Mouse (Mus musculus): ENCODE measurements around the gene Ryk. TPM values are rescaled to one million over a fixed set of nuclear protein-coding genes. Genes with fewer than 3 reads are reported as not detected.
"Not testable (repeated sequence)": the region's sequence is repeated elsewhere in the genome, so short reads cannot be mapped to it uniquely, and the experiment has no call there.

The Ryk gene
- polyA plus RNA-seq, 1 experiment from 2014 or later, result 31.1 TPM

DNA sequence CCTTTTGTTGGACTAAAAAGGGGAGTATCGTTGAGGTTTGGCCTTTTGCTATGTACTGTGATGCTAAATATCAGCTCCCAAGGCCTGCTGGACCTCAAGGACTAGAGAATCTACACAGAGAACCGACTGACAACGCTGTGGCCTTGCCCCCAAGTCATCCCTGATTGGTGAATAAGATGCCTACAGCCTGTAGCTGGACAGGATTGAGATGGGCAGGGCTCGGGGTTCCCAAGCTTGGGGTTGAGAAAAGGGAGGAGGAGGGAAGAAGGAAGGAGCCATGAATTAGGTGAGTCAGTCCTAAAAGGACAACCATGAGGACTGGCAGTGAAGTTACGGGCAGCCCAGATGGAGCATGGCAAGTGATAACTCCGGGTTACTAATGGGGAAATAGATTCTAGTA is 65.2 kb downstream of the Ryk start:
- WGBS, result 87% methylated on average over 6 of the region's 6 CpGs
- H3K9ac ChIP-seq (ENCODE audit: low read depth, low read length), result no peak overlapping the region
- H3K27me3 ChIP-seq (replicated peaks; ENCODE audit: control insufficient read depth, insufficient read depth, low read length), result no peaks in the 10 kb centered on the region
- no peak overlapping the region for H3K27ac ChIP-seq (replicated peaks; ENCODE audit: low read depth, low read length)
- H3K4me2 ChIP-seq (ENCODE audit: low read depth, low read length), result no peak overlapping the region
- no peaks in the 10 kb centered on the region for H3K4me1 ChIP-seq (ENCODE audit: control insufficient read depth, insufficient read depth, low read length)
- no peak overlapping the region for H3K4me3 ChIP-seq (ENCODE audit: low read depth, low read length)
- H3K9me3 ChIP-seq (ENCODE audit: control insufficient read depth, low read length), result no peaks in the 10 kb centered on the region
- DNase-seq (ENCODE audit: low spot score) (no peak), ATAC-seq (ENCODE audit: low read depth) (no peak)
- peaks cover 63% of the 10 kb centered on the region for H3K36me3 ChIP-seq (ENCODE audit: control insufficient read depth, insufficient read depth, low read length)

DNA sequence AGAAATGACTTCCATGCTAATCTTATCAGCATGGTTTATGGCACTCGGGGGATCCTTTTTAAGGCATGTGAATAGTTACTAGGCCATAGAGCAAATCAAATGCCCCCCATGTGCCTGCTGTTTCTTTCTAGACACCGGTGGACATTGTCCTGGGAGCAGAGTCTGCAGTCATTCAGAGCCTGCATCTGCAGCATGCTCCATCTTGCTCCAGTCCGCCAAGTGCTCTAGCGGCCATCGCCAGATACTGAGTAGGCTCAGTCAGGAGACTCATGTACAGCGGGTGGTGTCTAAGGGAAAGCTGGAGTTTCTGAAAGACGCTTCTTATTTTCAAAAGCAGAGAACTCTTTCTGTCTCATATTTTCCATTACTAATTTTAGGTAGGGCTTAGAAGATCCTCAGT is 67.6 kb downstream of the Ryk start:
- H3K9me3 ChIP-seq (ENCODE audit: control insufficient read depth, low read length), result no peaks in the 10 kb centered on the region
- no peaks in the 10 kb centered on the region for H3K4me1 ChIP-seq (ENCODE audit: control insufficient read depth, insufficient read depth, low read length)
- no peak overlapping the region for H3K9ac ChIP-seq (ENCODE audit: low read depth, low read length)
- H3K4me3 ChIP-seq (ENCODE audit: low read depth, low read length), result no peak overlapping the region
- WGBS, result 93% methylated on average over 7 of the region's 7 CpGs
- ATAC-seq (ENCODE audit: low read depth) (no peak), DNase-seq (ENCODE audit: low spot score) (no peak)
- H3K27me3 ChIP-seq (replicated peaks; ENCODE audit: control insufficient read depth, insufficient read depth, low read length), result no peaks in the 10 kb centered on the region
- no peak overlapping the region for H3K27ac ChIP-seq (replicated peaks; ENCODE audit: low read depth, low read length)
- peaks cover 76% of the 10 kb centered on the region for H3K36me3 ChIP-seq (ENCODE audit: control insufficient read depth, insufficient read depth, low read length)
- no peak overlapping the region for H3K4me2 ChIP-seq (ENCODE audit: low read depth, low read length)

DNA sequence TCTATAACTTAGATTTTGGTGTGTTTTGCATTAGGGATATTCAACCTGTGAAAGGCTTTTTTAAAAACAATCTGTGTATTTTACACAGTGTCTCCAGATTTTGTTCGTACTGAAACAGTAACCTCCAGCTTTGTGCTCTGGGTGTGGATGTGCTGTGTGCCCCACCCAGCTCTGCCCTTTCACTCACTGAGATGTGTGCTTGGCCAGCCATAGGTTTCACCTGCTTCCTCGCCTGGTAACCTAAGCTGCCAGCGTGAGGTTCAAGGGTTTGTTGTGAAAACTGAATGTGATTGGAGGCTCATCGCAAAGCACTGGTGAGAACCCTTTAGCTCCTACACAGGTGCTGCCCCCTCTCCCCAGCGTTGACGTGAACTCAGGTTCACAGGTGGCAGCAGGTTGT is 70.2 kb downstream of the Ryk start:
- Histone ChIP-seq H3K36me3 (ENCODE audit: control insufficient read depth, insufficient read depth, low read length) (peaks cover 75% of the 10 kb centered on the region), H3K9me3 (ENCODE audit: control insufficient read depth, low read length) (no peaks in the 10 kb centered on the region), H3K4me3 (ENCODE audit: low read depth, low read length) (no peak overlapping the region), H3K4me1 (ENCODE audit: control insufficient read depth, insufficient read depth, low read length) (no peaks in the 10 kb centered on the region), H3K4me2 (ENCODE audit: low read depth, low read length) (no peak overlapping the region), H3K27me3 (replicated peaks; ENCODE audit: control insufficient read depth, insufficient read depth, low read length) (no peaks in the 10 kb centered on the region), H3K27ac (replicated peaks; ENCODE audit: low read depth, low read length) (no peak overlapping the region), H3K9ac (ENCODE audit: low read depth, low read length) (no peak overlapping the region)
- WGBS, result 88% methylated on average over 6 of the region's 6 CpGs
- DNase-seq (ENCODE audit: low spot score) (no peak), ATAC-seq (ENCODE audit: low read depth) (no peak)

DNA sequence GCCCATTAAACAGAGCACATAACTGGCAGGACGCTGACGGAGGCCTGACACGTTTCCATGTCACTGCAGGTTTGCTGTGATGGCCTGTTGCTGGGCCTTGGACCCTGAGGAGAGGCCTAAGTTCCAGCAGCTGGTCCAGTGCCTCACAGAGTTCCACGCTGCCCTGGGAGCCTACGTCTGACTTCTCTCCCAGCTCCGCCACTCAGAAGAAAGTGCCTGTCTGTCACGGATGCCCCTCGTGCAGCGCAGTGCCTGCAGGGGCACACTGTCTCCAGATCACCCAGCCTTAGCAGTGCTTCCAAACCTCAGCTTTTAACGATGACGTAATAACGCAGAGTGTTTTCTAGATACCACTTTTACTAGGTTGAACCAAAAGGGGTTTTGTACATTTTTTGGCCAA is 72.1 kb downstream of the Ryk start:
- peaks cover 80% of the 10 kb centered on the region for H3K36me3 ChIP-seq (ENCODE audit: control insufficient read depth, insufficient read depth, low read length)
- no peak overlapping the region for H3K9ac ChIP-seq (ENCODE audit: low read depth, low read length)
- H3K9me3 ChIP-seq (ENCODE audit: control insufficient read depth, low read length), result no peaks in the 10 kb centered on the region
- ATAC-seq (ENCODE audit: low read depth), result no peak
- no peak for DNase-seq (ENCODE audit: low spot score)
- no peak overlapping the region for H3K4me3 ChIP-seq (ENCODE audit: low read depth, low read length)
- no peaks in the 10 kb centered on the region for H3K27me3 ChIP-seq (replicated peaks; ENCODE audit: control insufficient read depth, insufficient read depth, low read length)
- H3K27ac ChIP-seq (replicated peaks; ENCODE audit: low read depth, low read length), result no peak overlapping the region
- H3K4me1 ChIP-seq (ENCODE audit: control insufficient read depth, insufficient read depth, low read length), result no peaks in the 10 kb centered on the region
- H3K4me2 ChIP-seq (ENCODE audit: low read depth, low read length), result no peak overlapping the region
- 84% methylated on average over 12 of the region's 12 CpGs for WGBS

DNA sequence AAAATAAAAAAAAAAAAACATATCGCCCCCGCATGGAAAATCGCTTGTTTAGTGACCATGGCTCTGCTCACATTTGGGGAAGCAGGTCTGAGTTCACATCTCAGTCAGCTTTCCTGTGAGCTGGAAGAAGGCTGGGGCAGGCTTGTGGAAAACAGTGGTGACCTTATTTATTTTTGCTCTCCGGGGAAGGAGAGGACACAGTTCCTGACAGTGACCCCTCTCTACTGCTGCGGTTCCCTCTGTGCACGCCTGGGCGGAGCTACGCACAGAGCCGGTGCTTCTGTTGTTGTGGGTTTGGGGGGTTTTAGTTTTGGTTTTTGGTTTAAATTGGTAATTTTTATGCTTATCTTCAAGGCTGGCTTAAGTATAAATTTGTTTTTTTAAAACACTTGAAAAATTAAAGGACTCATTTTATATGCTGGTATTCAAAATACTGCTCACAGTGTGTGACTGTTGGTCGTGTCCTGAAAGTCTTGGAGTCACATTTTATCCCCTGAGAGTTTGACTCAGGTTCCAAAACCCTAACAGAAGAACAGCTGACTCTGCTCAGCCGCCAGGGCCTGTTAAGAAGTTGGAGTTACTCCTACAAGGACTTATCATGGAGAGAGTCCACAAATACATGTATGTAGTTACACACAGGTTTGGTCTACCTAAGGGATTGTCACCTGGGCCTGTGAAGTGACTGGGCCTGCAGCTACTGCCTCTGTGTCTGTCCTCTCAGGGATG is 73.0 kb downstream of the Ryk start:
- ATAC-seq (ENCODE audit: low read depth) (no peak), DNase-seq (ENCODE audit: low spot score) (no peak)
- WGBS, result 78% methylated on average over 11 of the region's 11 CpGs
- Histone ChIP-seq H3K4me1 (ENCODE audit: control insufficient read depth, insufficient read depth, low read length) (no peaks in the 10 kb centered on the region), H3K27me3 (replicated peaks; ENCODE audit: control insufficient read depth, insufficient read depth, low read length) (no peaks in the 10 kb centered on the region), H3K4me2 (ENCODE audit: low read depth, low read length) (no peak overlapping the region), H3K36me3 (ENCODE audit: control insufficient read depth, insufficient read depth, low read length) (peaks cover 78% of the 10 kb centered on the region), H3K27ac (replicated peaks; ENCODE audit: low read depth, low read length) (no peak overlapping the region), H3K9ac (ENCODE audit: low read depth, low read length) (no peak overlapping the region), H3K4me3 (ENCODE audit: low read depth, low read length) (no peak overlapping the region), H3K9me3 (ENCODE audit: control insufficient read depth, low read length) (no peaks in the 10 kb centered on the region)

DNA sequence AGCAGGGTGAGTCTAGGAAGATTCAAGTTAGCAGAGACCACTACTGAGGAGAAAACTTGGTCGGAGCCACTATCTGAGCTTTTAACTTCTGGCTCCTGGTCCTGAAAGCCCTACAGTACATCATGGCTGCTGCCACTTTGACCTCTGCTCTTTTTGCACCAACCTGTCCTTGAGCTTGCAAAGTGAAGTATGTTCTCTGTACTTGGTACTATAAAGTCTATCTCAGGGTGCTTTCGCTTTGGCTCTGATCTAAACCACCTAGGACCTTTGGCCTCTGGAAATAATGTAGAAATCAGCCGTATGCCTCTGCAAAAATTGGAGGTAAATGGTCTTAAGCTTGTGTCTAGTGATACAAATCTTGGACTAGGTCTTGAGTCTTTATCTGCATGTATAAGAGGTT is 76.8 kb downstream of the Ryk start:
- Histone ChIP-seq H3K4me3 (ENCODE audit: low read depth, low read length) (no peak overlapping the region), H3K4me1 (ENCODE audit: control insufficient read depth, insufficient read depth, low read length) (no peaks in the 10 kb centered on the region), H3K27ac (replicated peaks; ENCODE audit: low read depth, low read length) (no peak overlapping the region), H3K9ac (ENCODE audit: low read depth, low read length) (no peak overlapping the region), H3K9me3 (ENCODE audit: control insufficient read depth, low read length) (no peaks in the 10 kb centered on the region), H3K4me2 (ENCODE audit: low read depth, low read length) (no peak overlapping the region), H3K27me3 (replicated peaks; ENCODE audit: control insufficient read depth, insufficient read depth, low read length) (no peaks in the 10 kb centered on the region), H3K36me3 (ENCODE audit: control insufficient read depth, insufficient read depth, low read length) (peaks cover 45% of the 10 kb centered on the region)
- DNase-seq (ENCODE audit: low spot score) (no peak), ATAC-seq (ENCODE audit: low read depth) (no peak)
- 95% methylated on average over 3 of the region's 3 CpGs for WGBS

DNA sequence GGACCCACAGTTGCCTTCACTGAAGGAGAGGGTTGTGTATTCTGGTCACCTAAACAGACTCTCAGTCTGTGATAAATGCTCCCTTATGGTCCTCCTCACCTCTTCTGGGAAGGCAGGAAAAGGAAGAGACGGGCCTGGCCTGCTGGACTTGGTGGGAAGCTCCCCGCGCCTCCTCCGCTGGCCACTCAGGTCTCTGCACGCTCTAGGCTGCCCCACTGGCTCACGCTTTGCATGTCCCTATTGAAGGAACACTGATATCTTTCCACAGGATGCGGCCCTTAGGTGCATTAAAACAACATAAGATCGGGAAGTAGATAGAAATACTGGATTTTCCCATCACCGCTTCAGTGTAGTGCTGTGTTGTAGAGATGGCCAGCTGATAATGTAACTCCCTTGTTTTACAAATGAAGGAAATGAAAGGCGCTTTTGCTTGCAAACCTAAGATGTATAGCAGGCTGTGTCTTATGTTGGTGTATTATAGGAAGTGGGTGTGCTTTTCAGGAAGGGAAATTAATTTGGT is 77.9 kb downstream of the Ryk start:
- 91% methylated on average over 10 of the region's 10 CpGs for WGBS
- Histone ChIP-seq H3K9ac (ENCODE audit: low read depth, low read length) (no peak overlapping the region), H3K4me2 (ENCODE audit: low read depth, low read length) (no peak overlapping the region), H3K27me3 (replicated peaks; ENCODE audit: control insufficient read depth, insufficient read depth, low read length) (no peaks in the 10 kb centered on the region), H3K4me3 (ENCODE audit: low read depth, low read length) (no peak overlapping the region), H3K36me3 (ENCODE audit: control insufficient read depth, insufficient read depth, low read length) (peaks cover 36% of the 10 kb centered on the region), H3K4me1 (ENCODE audit: control insufficient read depth, insufficient read depth, low read length) (no peaks in the 10 kb centered on the region), H3K9me3 (ENCODE audit: control insufficient read depth, low read length) (no peaks in the 10 kb centered on the region), H3K27ac (replicated peaks; ENCODE audit: low read depth, low read length) (no peak overlapping the region)
- no peak for ATAC-seq (ENCODE audit: low read depth)
- no peak for DNase-seq (ENCODE audit: low spot score)

DNA sequence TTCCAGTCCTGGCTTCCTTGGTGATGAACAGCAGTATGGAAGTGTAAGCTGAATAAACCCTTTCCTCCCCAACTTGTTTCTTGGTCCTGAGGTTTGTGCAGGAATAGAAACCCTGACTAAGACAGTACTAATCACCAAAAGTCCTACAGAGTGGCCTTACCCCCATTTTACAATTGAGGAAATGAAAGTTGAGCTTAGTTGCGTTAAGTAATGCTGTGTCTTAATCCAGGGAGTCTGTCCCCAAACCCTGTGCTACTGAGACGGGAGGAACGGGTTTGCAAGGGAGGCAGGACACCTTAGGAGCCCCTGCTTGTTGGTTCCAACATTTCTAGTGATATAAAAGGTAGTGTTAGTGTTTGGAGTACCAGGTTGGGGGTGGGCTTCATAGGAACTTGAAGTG is 78.9 kb downstream of the Ryk start:
- not testable (repeated sequence) for H3K9me3 ChIP-seq (ENCODE audit: control insufficient read depth, low read length); H3K4me3 ChIP-seq (ENCODE audit: low read depth, low read length); H3K27ac ChIP-seq (replicated peaks; ENCODE audit: low read depth, low read length); H3K4me1 ChIP-seq (ENCODE audit: control insufficient read depth, insufficient read depth, low read length); H3K27me3 ChIP-seq (replicated peaks; ENCODE audit: control insufficient read depth, insufficient read depth, low read length); H3K4me2 ChIP-seq (ENCODE audit: low read depth, low read length); DNase-seq (ENCODE audit: low spot score); H3K9ac ChIP-seq (ENCODE audit: low read depth, low read length); ATAC-seq (ENCODE audit: low read depth)
- WGBS, result 85% methylated on average over 3 of the region's 3 CpGs
- H3K36me3 ChIP-seq (ENCODE audit: control insufficient read depth, insufficient read depth, low read length), result peaks cover 26% of the 10 kb centered on the region

DNA sequence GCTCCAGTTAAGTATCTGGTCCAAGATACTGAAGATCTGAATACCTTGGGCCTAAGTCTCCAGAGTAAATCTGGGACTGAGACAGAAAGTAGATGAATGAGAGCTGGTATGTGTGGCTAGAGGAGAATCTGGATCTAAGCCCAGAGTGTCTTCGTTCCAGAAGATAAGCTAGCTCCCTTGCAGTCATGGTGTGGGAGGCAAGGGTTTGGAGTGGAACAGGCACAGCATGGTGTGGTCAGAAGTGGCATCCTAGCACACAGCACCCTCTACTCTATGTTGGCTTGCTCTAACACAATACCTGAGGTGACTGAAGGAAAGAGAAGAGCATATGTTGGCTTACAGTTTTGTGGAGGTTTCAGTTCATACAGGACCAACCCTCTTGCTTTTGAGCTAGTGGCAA is 79.9 kb downstream of the Ryk start:
- Histone ChIP-seq H3K9me3 (ENCODE audit: control insufficient read depth, low read length) (no peaks in the 10 kb centered on the region), H3K4me2 (ENCODE audit: low read depth, low read length) (no peak overlapping the region), H3K27me3 (replicated peaks; ENCODE audit: control insufficient read depth, insufficient read depth, low read length) (no peaks in the 10 kb centered on the region), H3K4me3 (ENCODE audit: low read depth, low read length) (no peak overlapping the region), H3K27ac (replicated peaks; ENCODE audit: low read depth, low read length) (no peak overlapping the region), H3K36me3 (ENCODE audit: control insufficient read depth, insufficient read depth, low read length) (peaks cover 18% of the 10 kb centered on the region), H3K4me1 (ENCODE audit: control insufficient read depth, insufficient read depth, low read length) (no peaks in the 10 kb centered on the region), H3K9ac (ENCODE audit: low read depth, low read length) (no peak overlapping the region)
- WGBS, result 63% methylated on average over 1 of the region's 1 CpGs
- ATAC-seq (ENCODE audit: low read depth) (no peak), DNase-seq (ENCODE audit: low spot score) (no peak)

Measured in embryonic facial prominence, embryonic 14.5 days (tissue).